Mouse (Mus musculus) spleen, adult 2 months (tissue): ENCODE results near the gene Nfkbid.
"Not testable (repeated sequence)": the region's sequence is repeated elsewhere in the genome, so short reads cannot be mapped to it uniquely, and the experiment has no call there.

Experiments
- CTCF ChIP-seq: fragments of 200-500 bp; IDR thresholded peaks from 2 replicates; pipeline ENCODE4 v1.5.1; 2011; ENCODE audit warnings: mild to moderate bottlenecking, inconsistent platforms; ENCODE audit not compliant: insufficient read depth, insufficient read length, insufficient replicate concordance; ENCODE audit errors: extremely low read depth
- POLR2A ChIP-seq: fragments of 200-500 bp; IDR thresholded peaks from 2 replicates; pipeline ENCODE4 v1.6.1; 2011; ENCODE audit warnings: low read depth, low read length, inconsistent platforms

- TF ChIP-seq CTCF, POLR2A: not testable (repeated sequence)
Measured at GRCm38 (mm10) chr7:30476136-30476535, 54.6 kb downstream of the Nfkbid start.
